Mouse (Mus musculus) limb, embryonic 10.5 days (tissue): ENCODE data around the gene Dennd2c. TPM values are rescaled to one million over a fixed set of nuclear protein-coding genes. Genes with fewer than 3 reads are reported as not detected.

Experiments
- DNase-seq: peaks from one replicate; pipeline ENCODE4 v3.0.0-alpha.2; 2017; ENCODE audit warnings: low spot score
- H3K27ac ChIP-seq: fragments of 300-500 bp; sonication (generic); 2 replicates; pipeline ENCODE4 v1.5.1; 2016; ENCODE audit warnings: mild to moderate bottlenecking
- H3K27me3 ChIP-seq: fragments of 300-500 bp; sonication (generic); 2 replicates; pipeline ENCODE4 v1.6.1; 2016; ENCODE audit warnings: low read depth, mild to moderate bottlenecking; ENCODE audit not compliant: poor library complexity, severe bottlenecking
- H3K36me3 ChIP-seq: fragments of 300-500 bp; sonication (generic); 2 replicates; pipeline ENCODE4 v1.6.1; 2016; ENCODE audit warnings: mild to moderate bottlenecking, moderate library complexity
- H3K4me1 ChIP-seq: fragments of 300-500 bp; sonication (generic); 2 replicates; pipeline ENCODE4 v1.6.1; 2016
- H3K4me3 ChIP-seq: fragments of 300-500 bp; sonication (generic); 2 replicates; pipeline ENCODE4 v1.5.1; 2016; ENCODE audit warnings: mild to moderate bottlenecking, moderate library complexity
- H3K9me3 ChIP-seq: fragments of 300-500 bp; sonication (generic); replicated peaks from 2 replicates; pipeline ENCODE4 v1.6.1; 2016; ENCODE audit warnings: mild to moderate bottlenecking
- WGBS: fragments of 180-500 bp; shearing (Covaris S2); methylation state at CpG from one replicate; pipeline ENCODE4 v1.1.7; 2016; 5-methylcytosine and 5-hydroxymethylcytosine counted together
- polyA plus RNA-seq: library from polyadenylated mRNA; unstranded; fragments of >200 nt; fragmentation: Nextera tagmentation; extraction: Ambion mirVana; gene quantifications from 2 replicates; pipeline ENCODE4 v1.2.1, GENCODE M21; 2016

Dennd2c gene
- polyA plus RNA-seq, 1 experiment from 2014 or later, result 3.1 TPM

DNA sequence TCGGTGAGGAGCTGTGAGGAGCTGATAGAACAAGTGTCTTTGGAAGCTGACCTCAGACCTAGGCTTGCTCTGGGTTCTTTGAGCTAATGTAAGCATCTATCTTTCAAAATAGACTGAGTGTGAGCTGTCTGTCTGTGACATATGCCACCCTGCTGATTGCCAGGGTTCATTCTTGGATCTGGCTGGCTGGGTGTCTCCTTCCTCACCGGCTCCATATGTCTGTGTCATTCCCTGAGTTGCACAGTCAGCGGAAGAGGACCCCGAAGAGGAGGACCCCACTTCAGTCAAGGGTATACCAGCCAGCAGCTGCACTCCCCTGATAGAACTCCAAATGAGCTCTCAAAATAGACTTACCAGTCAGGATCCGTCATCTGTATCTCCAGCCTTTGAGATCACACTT is 19.6 kb upstream of the Dennd2c start:
- no peaks in the 10 kb centered on the region for H3K36me3 ChIP-seq
- H3K27me3 ChIP-seq, result no peaks in the 10 kb centered on the region
- 90% methylated on average over 5 of the region's 5 CpGs for whole genome bisulfite sequencing
- no peaks in the 10 kb centered on the region for H3K9me3 ChIP-seq
- no peak for DNase-seq
- H3K4me3 ChIP-seq, result no peak overlapping the region
- no peaks in the 10 kb centered on the region for H3K4me1 ChIP-seq
- no peak overlapping the region for H3K27ac ChIP-seq

DNA sequence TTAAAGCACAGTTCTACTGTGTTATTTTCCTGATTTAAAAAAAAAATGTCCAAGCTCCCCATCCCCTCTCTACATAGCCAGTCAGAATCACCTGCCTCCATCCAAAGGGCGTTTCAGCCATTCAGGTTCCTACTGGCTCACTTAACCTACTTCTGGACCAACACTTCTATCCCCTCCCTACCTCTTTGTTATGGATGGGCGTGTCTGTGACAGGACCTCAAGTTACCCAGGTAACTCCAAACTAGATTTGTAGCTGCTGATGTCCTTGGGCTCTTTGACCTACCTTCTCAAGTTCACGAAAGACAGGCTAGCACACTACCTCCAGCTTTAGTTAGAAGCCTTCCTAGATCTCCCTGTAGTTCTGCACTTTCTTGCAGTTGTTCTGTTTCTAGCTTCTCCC is 16.4 kb upstream of the Dennd2c start:
- no peaks in the 10 kb centered on the region for H3K4me1 ChIP-seq
- no peaks in the 10 kb centered on the region for H3K36me3 ChIP-seq
- H3K9me3 ChIP-seq, result no peaks in the 10 kb centered on the region
- no peaks in the 10 kb centered on the region for H3K27me3 ChIP-seq
- H3K4me3 ChIP-seq, result no peak overlapping the region
- no peak overlapping the region for H3K27ac ChIP-seq
- DNase-seq, result no peak
- 79% methylated on average over 3 of the region's 3 CpGs for WGBS

DNA sequence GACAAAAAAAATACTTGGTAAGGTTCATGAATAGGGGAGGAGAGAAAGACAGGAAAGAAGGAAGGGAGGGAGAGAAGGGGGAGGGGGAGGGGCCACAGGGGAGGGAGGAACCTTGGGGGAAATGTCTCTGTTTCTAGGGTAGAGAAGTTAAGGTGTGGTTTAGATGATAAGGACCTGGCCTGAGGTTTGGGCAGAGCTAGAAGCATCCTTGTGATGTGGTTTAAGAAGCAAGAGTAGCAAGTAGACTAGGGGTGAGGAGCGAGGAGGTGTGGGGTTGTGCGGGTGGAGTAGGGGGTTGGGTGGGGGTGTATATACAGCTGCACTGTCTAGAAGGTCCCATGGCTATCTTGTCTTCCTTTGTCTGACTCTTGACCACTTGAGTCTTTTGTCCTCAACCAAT is 10.7 kb upstream of the Dennd2c start:
- WGBS, result 100% methylated on average over 2 of the region's 2 CpGs
- no peak overlapping the region for H3K4me3 ChIP-seq
- no peak for DNase-seq
- H3K4me1 ChIP-seq, result no peaks in the 10 kb centered on the region
- H3K9me3 ChIP-seq, result no peaks in the 10 kb centered on the region
- H3K27ac ChIP-seq, result no peak overlapping the region
- H3K36me3 ChIP-seq, result no peaks in the 10 kb centered on the region
- H3K27me3 ChIP-seq, result no peaks in the 10 kb centered on the region

GRCm38 (mm10) chr3:103098662-103099061 is 3.7 kb upstream of the Dennd2c start:
- WGBS, result 79% methylated on average over 23 of the region's 23 CpGs
- H3K4me3 ChIP-seq, result no peak overlapping the region
- H3K36me3 ChIP-seq, result no peaks in the 10 kb centered on the region
- H3K27ac ChIP-seq, result no peak overlapping the region
- peaks cover 14% of the 10 kb centered on the region for H3K4me1 ChIP-seq
- peaks cover 18% of the 10 kb centered on the region for H3K27me3 ChIP-seq
- no peaks in the 10 kb centered on the region for H3K9me3 ChIP-seq
- no peak for DNase-seq

DNA sequence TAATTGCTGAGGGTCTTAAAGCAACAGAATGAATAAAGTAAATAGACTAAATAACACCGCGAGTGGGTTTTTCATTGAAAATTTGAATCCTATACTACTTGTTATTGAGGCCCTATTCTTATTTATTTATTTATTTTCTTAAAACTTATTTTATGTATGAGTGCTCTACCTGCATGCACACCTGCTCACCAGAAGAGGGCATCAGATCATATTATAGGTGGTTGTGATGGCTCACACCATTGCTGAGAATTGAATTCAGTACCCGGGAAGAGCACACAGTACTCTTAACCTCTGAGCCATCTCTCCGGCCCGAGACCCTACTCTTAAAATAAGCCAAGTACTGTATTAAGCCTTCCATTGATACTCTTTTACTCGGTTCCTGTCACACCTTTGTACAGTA is 2.7 kb upstream of the Dennd2c start:
- H3K36me3 ChIP-seq, result no peaks in the 10 kb centered on the region
- no peak for DNase-seq
- 82% methylated on average over 6 of the region's 6 CpGs for WGBS

GRCm38 (mm10) chr3:103100735-103101134 is 1.7 kb upstream of the Dennd2c start:
- DNase-seq, result no peak
- Histone ChIP-seq H3K27ac (no peak overlapping the region), H3K36me3 (no peaks in the 10 kb centered on the region), H3K4me3 (no peak overlapping the region), H3K4me1 (peaks cover 14% of the 10 kb centered on the region), H3K27me3 (peaks cover 31% of the 10 kb centered on the region), H3K9me3 (no peaks in the 10 kb centered on the region)
- WGBS, result 75% methylated on average over 2 of the region's 2 CpGs

More for the DNA sequence above, 2.7 kb upstream of the Dennd2c start:
- peaks cover 28% of the 10 kb centered on the region for H3K27me3 ChIP-seq
- H3K9me3 ChIP-seq, result no peaks in the 10 kb centered on the region
- H3K4me1 ChIP-seq, result peaks cover 14% of the 10 kb centered on the region
- no peak overlapping the region for H3K27ac ChIP-seq
- H3K4me3 ChIP-seq, result no peak overlapping the region

- H3K4me3 ChIP-seq, result no peak overlapping the region
- peaks cover 14% of the 10 kb centered on the region for H3K4me1 ChIP-seq
- no peaks in the 10 kb centered on the region for H3K9me3 ChIP-seq
- no peaks in the 10 kb centered on the region for H3K36me3 ChIP-seq
- no peak overlapping the region for H3K27ac ChIP-seq
- 61% methylated on average over 5 of the region's 5 CpGs for WGBS
- peaks cover 31% of the 10 kb centered on the region for H3K27me3 ChIP-seq
- DNase-seq, result no peak
These were observed 1.2 kb upstream of the Dennd2c start for GRCm38 (mm10) chr3:103101194-103101593.

GRCm38 (mm10) chr3:103101909-103102308 is 495 bp upstream of the Dennd2c start:
- 2% methylated on average over 14 of the region's 14 CpGs for WGBS
- Histone ChIP-seq H3K4me1 (peaks cover 14% of the 10 kb centered on the region), H3K27me3 (peaks cover 31% of the 10 kb centered on the region), H3K36me3 (no peaks in the 10 kb centered on the region), H3K27ac (peak overlapping the region; percentile 83), H3K9me3 (no peaks in the 10 kb centered on the region), H3K4me3 (peak overlapping the region; percentile 79)
- no peak for DNase-seq

DNA sequence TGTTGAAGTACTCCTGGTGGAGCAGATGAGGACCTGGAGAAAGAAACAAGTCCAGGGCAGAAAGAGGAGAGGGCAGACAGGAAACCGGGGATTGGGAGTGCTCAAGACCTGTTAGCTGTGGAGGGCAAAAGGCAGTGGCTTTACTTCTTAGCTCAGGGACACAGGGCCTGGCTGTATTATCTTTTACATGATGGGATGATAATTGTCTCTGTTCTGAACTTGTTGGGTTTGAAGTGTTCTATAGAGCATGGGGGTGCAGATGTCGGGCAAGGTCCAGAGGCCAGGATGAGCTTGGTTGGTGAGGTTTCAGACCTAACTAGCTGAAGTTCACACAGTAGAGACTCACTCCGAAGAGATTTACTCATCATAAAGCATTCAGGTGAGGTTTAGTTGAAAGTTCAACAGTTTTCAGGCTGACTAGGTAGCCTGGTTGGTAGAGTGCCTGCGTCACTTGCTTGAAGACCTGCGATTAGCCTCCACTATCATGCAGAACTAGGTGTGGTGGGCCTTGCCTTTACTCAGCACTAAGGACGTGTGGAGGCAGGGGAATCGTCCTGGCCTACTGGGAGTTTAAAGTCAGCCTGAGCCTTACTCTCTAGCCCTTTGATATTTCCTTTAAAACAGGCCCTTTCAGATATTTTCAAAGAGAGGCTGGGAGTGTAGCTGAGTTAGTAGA is 5.3 kb downstream of the Dennd2c start:
- H3K36me3 ChIP-seq, result no peaks in the 10 kb centered on the region
- no peak overlapping the region for H3K4me3 ChIP-seq
- no peak overlapping the region for H3K27ac ChIP-seq
- H3K4me1 ChIP-seq, result peaks cover 8% of the 10 kb centered on the region
- 83% methylated on average over 7 of the region's 7 CpGs for WGBS
- peaks cover 20% of the 10 kb centered on the region for H3K27me3 ChIP-seq
- DNase-seq, result no peak
- no peaks in the 10 kb centered on the region for H3K9me3 ChIP-seq

GRCm38 (mm10) chr3:103112216-103112615 is 9.8 kb downstream of the Dennd2c start:
- no peaks in the 10 kb centered on the region for H3K36me3 ChIP-seq
- 70% methylated on average over 5 of the region's 5 CpGs for WGBS
- no peak for DNase-seq

DNA sequence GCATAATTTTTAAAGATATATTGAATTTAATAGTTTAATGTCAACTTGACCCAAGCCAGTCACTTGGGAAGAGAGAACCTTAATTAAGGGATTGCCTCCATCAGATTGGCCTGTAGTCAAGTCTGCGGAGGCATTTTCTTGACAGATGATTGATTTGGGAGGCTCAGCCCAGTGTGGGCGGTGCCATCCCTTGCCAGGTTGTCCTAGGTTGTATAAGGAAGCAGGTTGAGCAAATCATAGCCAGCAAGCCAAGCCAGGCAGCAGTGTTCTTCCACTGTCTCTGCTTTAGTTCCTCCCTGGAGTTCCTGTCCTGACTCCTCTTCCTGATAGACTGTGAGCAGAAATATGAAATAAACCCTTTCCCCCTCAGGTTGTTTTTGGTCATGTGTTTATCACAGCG is 21.2 kb downstream of the Dennd2c start:
- WGBS, result 91% methylated on average over 3 of the region's 3 CpGs
- Histone ChIP-seq H3K27ac (no peak overlapping the region), H3K4me1 (no peaks in the 10 kb centered on the region), H3K4me3 (no peak overlapping the region), H3K36me3 (no peaks in the 10 kb centered on the region), H3K9me3 (no peaks in the 10 kb centered on the region), H3K27me3 (no peaks in the 10 kb centered on the region)
- no peak for DNase-seq

More at GRCm38 (mm10) chr3:103112216-103112615, 9.8 kb downstream of the Dennd2c start:
- H3K4me1 ChIP-seq, result 0 out of 2 replicates have a peak, but pooled peaks cover 4% of the 10 kb centered on the region
- no peak overlapping the region for H3K27ac ChIP-seq
- no peaks in the 10 kb centered on the region for H3K9me3 ChIP-seq
- H3K27me3 ChIP-seq, result no peaks in the 10 kb centered on the region
- no peak overlapping the region for H3K4me3 ChIP-seq

GRCm38 (mm10) chr3:103126138-103126537 is 23.7 kb downstream of the Dennd2c start:
- no peak overlapping the region for H3K4me3 ChIP-seq
- no peaks in the 10 kb centered on the region for H3K27me3 ChIP-seq
- no peak for DNase-seq
- peaks cover 11% of the 10 kb centered on the region for H3K4me1 ChIP-seq
- H3K27ac ChIP-seq, result no peak overlapping the region
- 91% methylated on average over 3 of the region's 3 CpGs for WGBS
- no peaks in the 10 kb centered on the region for H3K9me3 ChIP-seq
- H3K36me3 ChIP-seq, result no peaks in the 10 kb centered on the region

DNA sequence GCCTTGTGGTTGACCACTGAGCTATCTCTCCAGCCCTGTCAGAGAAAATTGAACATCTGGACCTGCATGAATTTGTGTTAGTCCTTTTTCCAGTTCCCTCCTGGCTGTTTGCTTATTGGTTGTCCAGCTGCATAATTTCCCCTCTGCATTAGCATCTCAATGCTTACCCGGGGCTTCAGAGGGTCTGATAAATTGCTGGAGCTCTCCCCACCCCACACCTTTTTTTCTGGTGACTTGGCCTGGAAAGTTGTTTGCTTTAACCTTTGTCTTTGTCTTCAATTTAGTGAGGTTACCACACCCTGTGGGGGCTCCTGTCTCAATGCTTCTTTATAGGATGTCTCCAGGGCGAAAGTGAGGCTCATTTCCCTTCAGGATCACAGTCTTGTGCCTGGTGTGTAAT is 24.8 kb downstream of the Dennd2c start:
- H3K27ac ChIP-seq, result no peak overlapping the region
- no peaks in the 10 kb centered on the region for H3K27me3 ChIP-seq
- H3K9me3 ChIP-seq, result no peaks in the 10 kb centered on the region
- no peaks in the 10 kb centered on the region for H3K36me3 ChIP-seq
- no peak overlapping the region for H3K4me3 ChIP-seq
- peaks cover 11% of the 10 kb centered on the region for H3K4me1 ChIP-seq
- WGBS, result 52% methylated on average over 2 of the region's 2 CpGs
- no peak for DNase-seq

- no peaks in the 10 kb centered on the region for H3K9me3 ChIP-seq
- no peaks in the 10 kb centered on the region for H3K36me3 ChIP-seq
- no peak for DNase-seq
- 84% methylated on average over 5 of the region's 5 CpGs for WGBS
- no peaks in the 10 kb centered on the region for H3K27me3 ChIP-seq
- peaks cover 11% of the 10 kb centered on the region for H3K4me1 ChIP-seq
- no peak overlapping the region for H3K4me3 ChIP-seq
- H3K27ac ChIP-seq, result no peak overlapping the region
These were observed 25.3 kb downstream of the Dennd2c start for GRCm38 (mm10) chr3:103127721-103128120.
